Mouse (Mus musculus): ENCODE results near the gene Noa1.

Gene Noa1

DNA sequence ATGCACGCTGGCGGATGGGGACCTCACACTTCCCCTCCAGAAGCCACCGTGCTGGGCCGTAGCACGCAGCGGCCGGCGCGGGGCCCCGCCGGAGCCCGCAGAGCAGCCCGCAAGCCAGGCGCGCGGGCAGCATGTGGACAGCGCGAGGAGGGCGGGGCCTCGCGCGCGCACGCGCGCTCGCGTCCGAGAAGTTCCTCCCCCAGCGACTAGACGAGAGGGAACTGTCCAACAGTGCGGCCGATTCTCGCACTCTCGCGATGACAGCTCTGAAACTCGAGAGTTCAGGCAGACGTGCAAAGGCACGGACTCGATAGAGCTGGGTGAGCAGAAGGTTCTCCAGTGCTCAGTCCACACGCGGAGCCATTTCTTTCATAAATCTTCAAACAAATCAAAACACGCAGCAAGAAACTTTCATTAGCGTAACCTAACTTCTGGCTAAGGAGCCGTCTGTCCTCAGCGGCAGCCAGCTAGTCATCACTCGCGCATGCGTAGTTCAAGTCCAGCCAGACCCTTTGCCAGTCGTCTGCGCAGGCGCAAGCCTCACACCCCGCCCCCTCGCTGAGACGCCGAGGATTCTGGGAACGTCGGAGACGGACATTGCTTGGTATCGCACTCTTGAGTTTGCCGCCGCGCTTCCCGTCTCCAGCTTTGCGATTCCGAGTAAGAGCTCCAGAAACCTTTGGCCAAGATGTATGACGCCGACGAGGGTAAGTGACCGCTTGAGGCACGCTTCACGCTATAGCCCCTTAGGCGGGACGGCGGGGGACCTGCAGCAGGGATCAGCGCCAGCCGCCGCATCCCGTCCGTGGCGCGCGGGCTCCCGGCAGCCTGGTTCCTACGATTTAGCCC, at the start of gene Noa1, which contains the start of gene Polr2b:
Gene Noa1 (minus strand): TSS at position 161 of the 849 bp plus-strand sequence.
Gene Polr2b (plus strand): TSS at position 224 of the 849 bp plus-strand sequence.
- DNase-seq = peak; percentile 95 to 97

DNA sequence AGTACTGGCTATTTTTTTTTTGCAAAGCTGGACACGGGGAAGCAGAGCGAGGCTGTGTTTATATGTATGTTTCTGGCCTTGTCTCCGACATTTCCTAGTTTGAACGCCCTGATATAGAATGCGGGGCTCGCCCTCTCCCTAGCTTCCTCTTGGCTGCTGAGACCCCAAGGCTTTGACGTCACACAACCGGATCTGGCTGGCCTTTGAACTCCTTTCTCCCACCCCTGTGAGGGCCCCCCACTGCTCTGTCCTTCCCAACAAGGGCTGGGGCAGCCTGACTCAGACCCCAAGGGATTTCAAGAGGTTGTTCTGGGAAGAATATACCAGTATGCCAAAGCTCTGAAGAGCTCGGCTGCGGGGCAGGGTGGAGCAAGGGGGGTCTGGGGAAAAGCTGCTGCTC, 48.5 kb upstream of the Noa1 start:
- peak; percentile 21 to 43 for DNase-seq

DNA sequence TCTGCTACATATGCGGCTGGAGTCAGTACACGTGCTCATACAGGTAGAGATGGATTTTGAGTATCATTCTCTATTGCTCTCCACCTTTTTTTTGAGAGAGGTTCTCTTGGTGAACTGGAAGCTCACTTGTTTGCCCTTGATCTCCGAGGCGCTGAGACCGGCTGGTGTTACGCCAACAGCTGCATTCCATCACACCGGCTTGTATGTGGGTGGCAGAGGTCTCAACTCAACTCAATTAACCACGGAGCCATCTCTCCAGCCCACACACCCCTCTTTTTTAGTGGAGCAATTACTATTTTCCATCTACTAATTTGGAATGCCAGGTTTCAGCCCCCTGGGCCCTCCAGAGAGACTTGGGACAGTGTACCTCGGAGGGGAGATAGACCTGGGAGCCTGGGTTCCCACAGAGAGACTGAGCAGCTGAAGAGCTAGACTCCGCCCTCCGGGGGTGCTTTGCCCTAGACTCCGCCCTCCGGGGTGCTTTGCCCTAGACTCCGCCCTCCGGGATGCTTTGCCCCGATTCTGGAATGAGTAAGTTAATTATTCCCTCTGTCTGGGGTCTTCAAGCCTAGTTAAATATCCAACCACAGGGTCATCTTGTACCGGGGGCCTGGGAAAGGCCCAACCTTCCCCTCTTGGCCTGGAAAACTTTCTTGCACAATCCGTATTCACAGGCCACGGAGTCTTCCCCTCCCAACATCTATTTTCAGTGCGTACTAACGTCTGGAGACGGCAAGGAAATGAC, 47.7 kb upstream of the Noa1 start:
- DNase-seq = peak; percentile 62 to 64

DNA sequence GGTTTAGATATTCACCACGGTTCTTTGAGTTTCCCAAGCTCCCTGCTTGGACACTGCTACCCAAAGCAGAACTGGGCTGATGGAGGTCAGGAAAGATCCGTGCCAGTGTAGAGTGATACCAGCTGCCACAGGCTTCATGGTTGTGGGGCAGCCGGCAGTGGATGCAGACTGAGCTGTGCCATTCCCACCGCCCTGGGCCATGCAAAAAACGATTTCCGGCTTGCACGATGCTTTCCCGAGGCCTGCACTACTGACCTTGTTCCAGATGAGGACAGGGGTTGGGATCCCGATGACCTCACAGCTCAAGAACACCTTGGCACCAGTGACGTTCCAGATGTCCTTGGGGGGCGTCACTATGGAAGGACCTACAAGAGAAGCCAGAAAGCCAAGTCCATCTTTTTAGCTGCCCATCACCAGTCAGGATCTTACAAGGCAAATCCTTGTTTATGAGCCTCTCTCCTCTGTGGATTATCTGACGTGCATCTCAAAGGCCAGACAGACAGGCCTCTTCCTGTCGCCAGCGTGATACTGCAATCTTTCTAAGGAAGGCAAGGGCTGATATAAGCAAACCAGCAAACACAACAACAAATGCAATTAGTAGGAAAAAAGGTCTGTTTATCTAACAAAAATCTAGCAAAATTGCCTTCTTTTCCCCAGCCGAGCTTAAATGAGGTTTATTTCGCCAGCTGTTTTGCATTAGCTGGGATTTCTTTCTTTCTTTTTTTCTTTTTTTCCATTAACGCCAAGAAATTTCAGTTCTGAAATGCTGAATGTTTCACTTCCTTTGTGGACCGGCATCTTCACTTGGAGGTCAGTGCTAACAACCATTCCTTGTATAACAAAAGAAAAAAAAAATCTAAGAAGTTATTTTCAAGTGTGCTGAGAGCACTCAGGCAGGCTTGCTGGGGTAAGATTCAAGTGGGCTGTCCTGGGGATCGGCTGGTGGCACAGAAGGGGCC, 45.7 kb upstream of the Noa1 start:
- DNase-seq = no peak

DNA sequence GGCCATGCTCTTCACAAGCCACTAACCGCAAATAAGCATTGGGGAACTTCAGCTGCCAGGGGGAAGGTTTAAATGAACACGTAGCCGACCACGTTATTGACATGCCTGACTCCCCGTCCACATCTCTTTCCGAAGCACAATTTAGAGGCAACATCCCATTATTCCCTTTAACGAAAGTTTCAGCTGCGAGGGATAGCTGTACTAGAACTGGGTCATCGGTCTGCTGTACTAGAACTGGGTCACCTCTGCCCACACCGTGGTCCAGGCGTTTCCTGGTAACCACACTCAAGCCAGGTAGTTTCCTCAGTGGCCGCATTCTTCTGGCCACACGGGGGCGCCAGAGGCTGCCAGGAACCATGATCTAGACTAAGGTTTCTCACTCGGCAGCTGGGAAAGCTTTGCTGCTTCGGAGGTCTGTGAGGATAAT, 44.5 kb upstream of the Noa1 start:
- DNase-seq = peak; percentile 33 to 54

DNA sequence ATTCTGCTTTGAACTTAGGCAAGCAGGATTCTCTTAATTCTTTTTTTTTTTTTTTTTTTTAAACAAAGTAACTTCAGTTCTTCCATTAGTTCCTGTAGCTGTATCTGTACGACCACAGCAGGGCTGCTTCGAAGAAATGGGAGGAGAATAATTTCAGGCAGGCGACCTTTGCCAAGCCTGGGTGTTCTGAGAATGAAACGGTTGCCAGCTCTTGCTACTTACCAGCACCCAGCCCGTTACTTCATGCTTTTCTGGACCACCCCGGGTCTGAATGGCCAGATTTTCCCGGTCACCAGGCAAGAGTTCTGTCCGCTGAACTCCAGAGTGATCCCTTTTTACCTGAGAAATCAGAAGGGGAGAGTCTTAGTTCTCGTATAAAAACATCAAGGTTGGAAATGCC, 41.8 kb upstream of the Noa1 start:
- DNase-seq = no peak

DNA sequence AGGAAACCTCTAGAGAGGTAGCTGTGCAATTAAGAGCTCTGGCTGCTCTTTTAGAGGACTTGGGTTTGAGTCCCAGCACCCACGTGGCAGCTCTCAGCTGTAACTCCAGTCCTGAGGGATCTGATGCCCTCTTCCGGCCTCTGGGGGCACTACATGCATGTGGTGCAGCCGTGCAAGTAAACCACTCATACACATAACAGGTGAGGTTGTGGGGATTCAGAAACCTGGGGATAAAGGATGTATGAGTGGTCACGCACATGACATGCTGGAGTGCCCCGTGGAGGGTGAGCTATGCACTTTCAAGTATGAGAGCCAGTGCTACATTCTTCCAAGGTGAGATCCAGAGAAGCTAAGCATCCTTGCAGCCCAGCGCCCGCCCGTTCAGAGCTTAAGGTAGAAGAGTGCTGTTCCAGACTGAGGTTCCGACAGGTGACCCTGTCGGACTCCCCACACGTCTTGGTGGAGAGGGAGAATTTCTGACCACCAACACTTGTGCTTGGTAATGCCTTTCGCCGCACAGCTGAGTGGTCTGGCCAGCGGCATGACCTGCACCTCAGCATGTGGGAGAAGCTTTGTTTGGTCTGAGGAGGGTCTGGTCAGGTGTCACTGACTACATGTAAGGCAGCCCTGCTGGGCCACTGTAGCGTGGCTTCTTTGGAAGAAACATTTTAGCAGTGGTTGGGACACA, 40.2 kb upstream of the Noa1 start:
- no peak for DNase-seq

DNA sequence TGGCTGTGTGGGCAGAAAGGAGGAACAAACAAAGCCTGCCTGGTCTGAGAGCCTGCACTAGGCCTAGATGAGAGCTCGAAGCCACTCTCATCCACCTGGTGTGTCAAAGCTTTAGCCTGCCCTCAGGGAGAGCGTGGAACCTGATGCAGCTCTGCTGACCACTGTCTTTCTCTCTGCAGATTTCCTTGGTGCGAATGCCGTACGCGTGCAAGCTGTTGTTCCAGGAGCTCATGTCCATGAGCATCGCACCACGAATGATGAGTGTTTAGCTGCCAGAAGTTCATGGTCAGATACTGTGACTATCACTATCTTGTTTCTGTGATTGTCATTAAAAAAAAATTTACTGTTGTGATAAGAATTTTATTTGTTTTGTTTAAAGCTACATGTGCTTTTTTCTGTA, 39.0 kb upstream of the Noa1 start:
- no peak for DNase-seq

DNA sequence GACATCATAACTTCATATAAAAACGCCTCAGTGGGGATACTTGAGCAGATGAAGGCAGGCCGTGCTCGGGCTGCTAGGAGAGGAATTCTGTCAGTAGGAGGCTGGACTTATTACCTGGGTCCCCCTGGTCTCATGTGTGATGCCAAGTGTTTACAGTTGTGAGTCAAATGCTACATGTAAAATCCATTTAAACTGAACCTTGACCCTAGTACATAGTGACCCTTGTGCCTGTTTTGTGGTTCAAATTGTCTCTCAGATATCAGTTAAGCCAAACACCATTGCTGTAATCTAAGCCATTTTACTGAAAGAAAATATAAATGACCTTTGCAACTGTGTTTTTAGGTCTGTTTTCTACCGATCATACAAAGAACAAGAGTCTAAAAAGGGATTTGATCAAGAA, 30.1 kb upstream of the Noa1 start:
- no peak for DNase-seq

DNA sequence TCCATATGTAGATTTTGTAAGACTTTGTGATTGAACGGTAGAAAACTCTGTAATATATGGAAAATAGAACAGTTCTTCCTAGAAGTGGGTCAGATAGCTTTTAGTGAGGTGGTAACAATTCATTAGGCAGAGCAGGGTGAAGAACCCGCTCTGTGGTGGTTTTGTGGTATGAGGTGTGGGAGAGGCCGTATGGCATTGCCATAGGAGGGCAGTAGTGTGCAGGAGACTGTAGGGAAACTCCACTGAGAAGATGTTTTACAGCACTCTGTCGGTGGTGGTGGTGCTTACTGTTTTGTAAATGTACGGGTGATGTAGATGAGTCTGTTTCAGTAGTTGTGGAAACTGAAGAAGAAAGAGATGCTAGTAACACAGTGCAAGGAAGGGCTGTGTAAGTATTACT, 20.3 kb upstream of the Noa1 start:
- no peak for DNase-seq

DNA sequence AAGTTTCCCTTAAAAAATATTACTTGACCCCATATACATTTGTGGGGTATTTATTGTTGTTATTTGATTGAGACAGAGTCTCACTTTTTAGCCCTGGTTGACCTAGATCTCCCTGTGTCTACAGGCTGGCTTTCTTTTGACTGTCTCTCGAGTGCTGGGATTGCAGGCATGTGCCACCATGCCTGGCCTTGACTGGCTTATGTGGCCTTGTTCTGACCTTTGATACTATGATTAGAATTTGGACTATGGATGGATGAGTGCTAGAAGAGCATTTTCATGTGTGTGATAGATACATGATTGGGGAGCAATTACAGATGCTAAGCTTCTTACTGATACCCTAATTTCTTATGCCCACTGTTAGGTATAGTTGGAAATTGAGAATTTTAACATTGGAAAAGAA, 15.1 kb upstream of the Noa1 start:
- no peak for DNase-seq

DNA sequence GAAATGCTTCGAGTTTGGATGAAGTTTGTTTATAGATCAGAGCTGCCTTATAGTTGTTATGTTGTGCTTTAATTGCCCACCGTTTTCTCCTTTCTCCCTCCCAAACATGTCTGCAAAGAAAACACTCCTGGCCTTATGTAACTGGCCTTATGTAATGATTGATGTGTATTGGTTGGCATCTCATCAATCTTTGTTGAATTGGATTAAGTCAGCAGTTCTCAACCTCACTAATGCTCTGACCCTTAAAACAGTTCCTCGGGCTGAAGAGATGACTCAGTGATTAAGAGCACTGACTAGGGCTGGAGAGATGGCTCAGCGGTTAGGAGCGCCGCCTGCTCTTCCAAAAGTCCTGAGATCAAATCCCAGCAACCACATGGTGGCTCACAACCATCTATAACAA, 5.1 kb upstream of the Noa1 start:
- no peak for DNase-seq

DNA sequence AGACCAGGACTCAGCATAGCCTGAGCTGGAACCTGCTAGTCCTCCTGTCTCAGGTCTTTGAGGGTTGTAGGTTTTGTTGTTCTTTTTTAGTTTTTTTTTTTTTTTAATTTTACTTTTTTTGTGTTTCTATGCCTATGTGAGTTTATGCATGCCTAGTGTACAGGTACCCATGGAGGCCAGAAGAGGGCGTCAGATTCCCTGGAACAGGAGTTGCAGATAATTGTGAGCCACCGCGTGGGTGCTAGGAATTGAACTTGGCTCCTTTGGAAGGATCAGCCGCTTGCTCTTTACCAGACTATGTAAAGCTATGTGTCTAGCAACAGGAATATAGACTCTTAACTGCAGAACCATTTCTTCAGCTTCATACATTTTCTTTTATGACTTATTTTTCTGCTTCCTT, 4.3 kb upstream of the Noa1 start:
- DNase-seq = no peak

DNA sequence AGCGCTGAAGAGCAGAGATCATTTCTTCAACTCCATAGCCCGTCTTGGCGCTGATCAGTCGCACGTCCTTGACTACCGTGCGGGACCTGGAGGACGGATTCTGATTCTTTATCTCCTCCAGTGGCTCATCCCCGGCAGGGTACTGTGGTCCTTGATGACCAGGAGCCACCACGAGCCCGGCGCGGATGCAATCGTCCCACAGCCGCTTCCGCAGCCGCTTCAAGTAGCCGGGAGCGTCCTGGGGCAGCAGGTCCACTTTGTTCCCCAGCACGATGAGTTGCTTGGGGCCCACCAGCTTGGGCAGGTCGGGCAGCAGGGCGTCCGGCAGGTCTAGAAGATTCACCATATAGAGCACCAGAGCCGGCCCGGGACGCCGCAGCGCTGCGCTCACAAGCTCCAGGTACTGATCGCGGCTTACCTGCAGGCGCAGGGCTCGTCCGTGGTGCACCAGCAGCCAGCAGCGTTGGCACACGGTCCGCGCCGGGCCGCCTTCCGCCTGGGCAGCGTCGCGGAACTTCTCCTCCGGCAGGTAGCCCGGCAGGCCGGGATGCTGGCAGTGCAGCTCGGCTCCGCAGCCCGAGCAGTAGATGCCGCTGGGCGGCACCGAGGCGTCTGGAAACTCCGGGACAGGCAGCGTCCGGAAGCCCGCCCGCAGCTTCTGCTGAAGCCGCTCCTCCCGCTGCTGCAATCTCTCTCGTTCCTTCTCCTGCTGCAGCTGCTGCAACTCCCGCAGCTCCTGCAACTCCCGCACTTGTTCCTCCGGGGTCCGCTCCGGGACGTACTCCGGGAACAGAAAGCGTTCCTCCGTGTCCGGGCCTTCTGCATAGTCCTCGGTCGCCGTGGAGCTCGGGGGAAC, 605 bp downstream of the Noa1 start:
- DNase-seq = peak in 1 of 2 experiments; percentile 43

DNA sequence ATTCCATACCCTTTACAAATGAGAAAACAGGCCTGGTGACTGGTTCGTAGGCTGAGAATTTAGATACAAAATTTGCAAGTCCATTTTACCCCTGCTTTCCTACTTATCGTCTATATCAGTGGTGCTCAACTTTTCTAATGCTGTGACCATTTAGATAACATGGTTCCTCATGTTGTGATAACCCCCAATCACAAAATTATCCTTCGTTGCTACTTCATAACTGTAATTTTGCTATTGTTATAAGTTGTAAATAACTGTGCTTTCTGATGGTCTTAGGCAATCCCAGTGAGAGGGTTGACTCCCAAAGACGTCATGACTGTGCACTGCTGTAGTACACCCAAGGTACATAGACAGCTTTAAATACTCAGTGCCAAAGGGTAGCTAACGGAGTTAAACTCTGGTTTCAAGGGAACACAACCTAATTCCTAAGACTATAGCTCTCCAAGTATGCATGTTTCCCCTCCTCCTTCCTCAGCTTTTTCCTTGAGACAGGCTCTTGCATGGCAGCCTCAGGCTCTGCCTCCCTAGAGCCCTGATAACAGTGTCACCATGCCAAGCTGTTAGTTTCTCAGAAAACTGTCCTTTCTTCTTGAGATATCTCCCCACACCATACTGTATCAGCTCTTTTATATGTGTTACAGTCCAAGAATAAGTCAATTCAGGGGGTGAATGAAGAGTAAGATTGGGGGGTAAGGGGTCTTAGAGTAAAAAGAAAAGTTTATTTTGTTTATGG, 1.9 kb downstream of the Noa1 start:
- no peak for DNase-seq

DNA sequence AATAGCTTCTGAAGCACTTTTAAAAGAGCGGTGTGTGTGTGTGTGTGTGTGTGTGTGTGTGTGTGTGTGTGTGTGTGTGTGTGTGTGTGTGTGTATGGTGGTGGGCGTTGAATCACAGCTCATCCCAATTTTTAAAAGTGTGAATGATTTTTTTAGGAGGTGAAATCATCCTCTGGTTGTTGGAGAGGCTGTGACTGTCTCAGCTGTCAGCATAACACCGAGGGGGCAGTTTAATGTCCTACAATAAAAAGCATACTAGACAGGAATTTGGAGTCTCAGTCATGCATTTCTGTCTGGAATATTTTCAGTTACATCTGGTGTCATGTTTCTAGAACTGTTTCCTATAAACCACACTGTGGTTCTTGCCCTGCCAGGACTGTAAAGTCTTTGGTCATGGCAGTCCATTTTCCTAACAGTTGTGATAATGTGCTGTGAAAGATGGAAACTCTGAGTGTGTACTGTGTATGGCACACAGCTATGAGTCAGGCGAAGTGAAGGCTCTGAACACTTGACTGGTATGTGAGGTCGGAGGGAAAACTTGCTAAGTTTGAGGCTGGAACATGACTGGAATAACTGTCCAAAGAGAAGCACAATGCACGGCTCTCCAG, 8.5 kb downstream of the Noa1 start:
- DNase-seq = no peak

DNA sequence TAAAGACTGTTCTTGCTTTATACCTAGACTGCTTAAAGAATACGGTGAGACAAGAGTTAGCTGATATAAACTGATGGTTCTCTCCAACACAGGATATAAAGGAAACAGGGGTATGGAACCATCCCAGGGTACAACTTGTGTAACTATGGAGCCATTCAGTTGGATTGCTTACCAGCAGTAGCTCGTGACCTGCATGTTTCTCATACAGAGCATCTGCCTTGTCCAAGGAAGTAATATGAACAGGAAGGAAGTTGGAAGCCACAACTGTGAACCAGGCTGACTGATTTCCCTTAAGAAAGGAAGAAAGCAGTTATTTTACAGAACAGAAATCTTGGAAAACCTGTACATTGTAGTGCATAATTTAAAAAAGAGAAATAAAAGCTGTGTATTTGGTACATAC, 10.4 kb downstream of the Noa1 start:
- no peak for DNase-seq

DNA sequence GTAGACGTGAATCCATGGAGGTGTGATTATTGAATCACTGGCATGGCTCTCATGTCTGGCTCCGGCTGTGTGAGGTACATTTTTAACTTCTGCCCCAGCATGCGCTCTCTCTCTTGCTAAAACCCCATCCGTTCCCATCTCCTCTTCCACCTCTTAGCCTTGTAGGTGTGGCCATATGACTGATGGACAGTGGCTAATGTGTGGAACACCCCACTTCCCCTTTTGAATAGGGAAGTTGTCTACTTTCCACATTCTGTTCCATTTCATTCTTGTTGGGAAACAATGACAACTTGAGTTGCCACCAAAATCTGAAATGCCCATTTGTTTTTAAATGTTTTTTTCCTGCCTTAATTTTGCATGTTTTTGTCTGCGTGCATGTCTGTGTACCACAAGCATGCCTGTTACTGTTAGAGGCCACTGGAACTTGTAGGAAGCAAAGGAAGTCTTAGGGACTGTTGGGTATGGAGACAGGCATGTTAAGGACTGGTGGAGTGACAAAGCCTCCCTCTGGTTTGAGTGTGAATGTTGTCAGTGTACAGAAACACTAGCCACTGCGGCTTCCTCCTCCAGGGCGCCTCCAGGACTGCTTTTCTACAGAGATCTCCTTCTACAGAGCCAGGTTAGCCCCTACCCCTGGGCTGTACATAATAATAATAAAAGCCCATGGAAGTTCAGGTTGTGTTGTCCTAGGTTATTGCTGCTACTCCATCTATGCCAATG, 16.9 kb downstream of the Noa1 start:
- DNase-seq = no peak

DNA sequence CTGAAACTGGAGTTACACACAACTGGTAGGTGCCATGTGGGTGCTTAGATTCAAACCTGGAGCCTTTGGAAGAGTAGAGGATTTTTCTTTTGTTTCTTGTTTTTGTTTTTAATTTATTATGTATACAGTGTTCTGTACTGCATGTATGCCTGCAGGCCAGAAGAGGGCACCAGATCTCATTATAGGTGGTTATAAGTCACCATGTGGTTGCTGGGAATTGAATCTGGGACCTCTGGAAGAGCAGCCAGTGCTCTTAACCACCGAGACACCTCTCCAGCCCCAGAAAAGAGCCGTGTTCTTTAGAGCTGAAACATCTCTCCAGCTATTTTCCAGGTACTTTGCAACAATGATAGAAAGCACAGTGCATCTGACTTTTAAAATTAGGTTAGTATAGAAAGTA, 19.3 kb downstream of the Noa1 start:
- no peak for DNase-seq
